Mouse (Mus musculus): ENCODE measurements around the gene Cir1.

- TF ChIP-seq CTCF (IDR thresholded peaks at IDR 0.05; ENCODE audit: borderline replicate concordance, control insufficient read depth, extremely low read depth, insufficient read depth, low read length, poor library complexity) (no peak), POLR2A (IDR thresholded peaks at IDR 0.05; ENCODE audit: control insufficient read depth, extremely low read depth, insufficient read depth, low read length, poor library complexity) (no peak)
Measured at GRCm38 (mm10) chr2:73313117-73313501, 608 bp upstream of the Cir1 start.

Measured in thymus, adult 2 months (tissue).